Mouse (Mus musculus) neural tube, embryonic 11.5 days (tissue): Measurements from ENCODE around the gene Prdm9. TPM values are rescaled to one million over a fixed set of nuclear protein-coding genes. Genes with fewer than 3 reads are reported as not detected.
A peak's percentile ranks its signal among the peaks of the same experiment; 100 is the strongest.

ENCODE experiments used
- ATAC-seq: fragments of 200-750 bp; cut with Nextera tagmentation; 2 replicates; pipeline ENCODE4 v1.8.0; 2017; ENCODE audit warnings: moderate number of reproducible peaks, mild to moderate bottlenecking, moderate TSS enrichment, moderate library complexity; ENCODE audit not compliant: insufficient read depth, low FRiP score, low TSS enrichment
- DNase-seq: peaks from one replicate; pipeline ENCODE4 v3.0.0-alpha.2; 2015; ENCODE audit warnings: low spot score
- H3K27ac ChIP-seq: fragments of 300-500 bp; sonication (generic); 2 replicates; pipeline ENCODE4 v1.5.1; 2014; ENCODE audit warnings: low read depth, mild to moderate bottlenecking, low read length
- H3K27me3 ChIP-seq: fragments of 300-500 bp; sonication (generic); 2 replicates; pipeline ENCODE4 v1.6.1; 2014; ENCODE audit warnings: mild to moderate bottlenecking, low read length, mixed read lengths; ENCODE audit not compliant: control insufficient read depth, insufficient read depth
- H3K36me3 ChIP-seq: fragments of 300-500 bp; sonication (generic); 2 replicates; pipeline ENCODE4 v1.6.1; 2014; ENCODE audit warnings: mild to moderate bottlenecking, low read length, moderate library complexity, mixed read lengths; ENCODE audit not compliant: control insufficient read depth, insufficient read depth
- H3K4me1 ChIP-seq: fragments of 300-500 bp; sonication (generic); 2 replicates; pipeline ENCODE4 v1.6.1; 2014; ENCODE audit warnings: low read length, mixed read lengths; ENCODE audit not compliant: control insufficient read depth, insufficient read depth
- H3K4me2 ChIP-seq: fragments of 300-500 bp; sonication (generic); 2 replicates; pipeline ENCODE4 v1.6.1; 2014; ENCODE audit warnings: low read depth, mild to moderate bottlenecking, moderate library complexity
- H3K4me3 ChIP-seq: fragments of 300-500 bp; sonication (generic); 2 replicates; pipeline ENCODE4 v1.5.1; 2014; ENCODE audit warnings: low read depth, low read length
- H3K9ac ChIP-seq: fragments of 300-500 bp; sonication (generic); 2 replicates; pipeline ENCODE4 v1.6.1; 2014; ENCODE audit warnings: mild to moderate bottlenecking, low read length
- H3K9me3 ChIP-seq: fragments of 300-500 bp; sonication (generic); 2 replicates; pipeline ENCODE4 v1.6.1; 2016; ENCODE audit warnings: low read length; ENCODE audit not compliant: control insufficient read depth
- WGBS: fragments of 180-500 bp; shearing (Covaris S2); extraction: QIAGEN DNeasy Blood & Tissue Kit; methylation state at CpG from one replicate; pipeline ENCODE4 v1.1.7; 2014; 5-methylcytosine and 5-hydroxymethylcytosine counted together
- polyA plus RNA-seq: library from polyadenylated mRNA; unstranded; fragments of >200 nt; fragmentation: Nextera tagmentation; extraction: Ambion mirVana; gene quantifications from 2 replicates; pipeline ENCODE4 v1.2.1, GENCODE M21; 2014

Prdm9 gene
- 1.0 and 1.1 TPM in 2 replicates for polyA plus RNA-seq

GRCm38 (mm10) chr17:15564014-15564927 is at the start of gene Prdm9:
TSS of gene Prdm9 (minus strand) at chr17:15564354.
- ATAC-seq (peak; percentile 99), DNase-seq (peak; percentile 99)
- no peaks in the 10 kb centered on the region for H3K36me3 ChIP-seq
- peak within 1 kb of the TSS; percentile 85 for H3K4me2 ChIP-seq
- no peaks in the 10 kb centered on the region for H3K27me3 ChIP-seq
- H3K9ac ChIP-seq = peak within 1 kb of the TSS; percentile 68
- WGBS = under 1% methylated on average over 43 of the region's 43 CpGs
- H3K27ac ChIP-seq = peak within 1 kb of the TSS; percentile 81
- peak within 1 kb of the TSS; percentile 58 for H3K4me3 ChIP-seq
- 0 out of 2 replicates have a peak, but pooled peaks cover 3% of the 10 kb centered on the region for H3K4me1 ChIP-seq
- no peaks in the 10 kb centered on the region for H3K9me3 ChIP-seq

GRCm38 (mm10) chr17:15599496-15599895 is 35.3 kb upstream of the Prdm9 start:
- no peaks in the 10 kb centered on the region for H3K27me3 ChIP-seq
- WGBS = 88% methylated on average over 8 of the region's 11 CpGs
- no peak overlapping the region for H3K27ac ChIP-seq
- no peak for DNase-seq
- no peak overlapping the region for H3K4me2 ChIP-seq
- H3K36me3 ChIP-seq = no peaks in the 10 kb centered on the region
- no peaks in the 10 kb centered on the region for H3K4me1 ChIP-seq
- no peak overlapping the region for H3K9ac ChIP-seq
- H3K4me3 ChIP-seq = no peak overlapping the region
- no peak for ATAC-seq
- H3K9me3 ChIP-seq = no peaks in the 10 kb centered on the region

- Histone ChIP-seq H3K9ac (no peak overlapping the region), H3K27ac (no peak overlapping the region), H3K9me3 (no peaks in the 10 kb centered on the region), H3K4me2 (no peak overlapping the region), H3K4me3 (no peak overlapping the region), H3K27me3 (no peaks in the 10 kb centered on the region), H3K36me3 (no peaks in the 10 kb centered on the region), H3K4me1 (no peaks in the 10 kb centered on the region)
- DNase-seq = no peak
- ATAC-seq = no peak
- WGBS = 81% methylated on average over 7 of the region's 7 CpGs
These were observed 27.2 kb upstream of the Prdm9 start for GRCm38 (mm10) chr17:15591216-15591881.

GRCm38 (mm10) chr17:15588116-15588515 is 24.0 kb upstream of the Prdm9 start:
- Histone ChIP-seq H3K4me3 (no peak overlapping the region), H3K9me3 (no peaks in the 10 kb centered on the region), H3K9ac (no peak overlapping the region), H3K27me3 (no peaks in the 10 kb centered on the region), H3K4me1 (no peaks in the 10 kb centered on the region), H3K36me3 (no peaks in the 10 kb centered on the region), H3K27ac (no peak overlapping the region), H3K4me2 (no peak overlapping the region)
- ATAC-seq (no peak), DNase-seq (no peak)
- whole genome bisulfite sequencing = 86% methylated on average over 2 of the region's 2 CpGs

- no peaks in the 10 kb centered on the region for H3K9me3 ChIP-seq
- no peak overlapping the region for H3K4me3 ChIP-seq
- DNase-seq (no peak), ATAC-seq (no peak)
- no peaks in the 10 kb centered on the region for H3K27me3 ChIP-seq
- no peaks in the 10 kb centered on the region for H3K36me3 ChIP-seq
- H3K4me1 ChIP-seq = no peaks in the 10 kb centered on the region
- no peak overlapping the region for H3K4me2 ChIP-seq
- H3K9ac ChIP-seq = no peak overlapping the region
- no peak overlapping the region for H3K27ac ChIP-seq
- WGBS = 37% methylated on average over 4 of the region's 4 CpGs
These were observed 21.5 kb upstream of the Prdm9 start for GRCm38 (mm10) chr17:15585691-15586090.

- Histone ChIP-seq H3K4me1 (no peaks in the 10 kb centered on the region), H3K4me3 (no peak overlapping the region), H3K9ac (no peak overlapping the region), H3K27me3 (no peaks in the 10 kb centered on the region), H3K36me3 (no peaks in the 10 kb centered on the region), H3K9me3 (no peaks in the 10 kb centered on the region), H3K4me2 (no peak overlapping the region), H3K27ac (no peak overlapping the region)
- DNase-seq (no peak), ATAC-seq (no peak)
- 88% methylated on average over 7 of the region's 7 CpGs for WGBS
These were observed 18.9 kb upstream of the Prdm9 start for GRCm38 (mm10) chr17:15583071-15583470.

- Histone ChIP-seq H3K36me3 (no peaks in the 10 kb centered on the region), H3K4me1 (no peaks in the 10 kb centered on the region), H3K4me2 (no peak overlapping the region), H3K4me3 (no peak overlapping the region), H3K27ac (no peak overlapping the region), H3K27me3 (no peaks in the 10 kb centered on the region), H3K9ac (no peak overlapping the region), H3K9me3 (no peaks in the 10 kb centered on the region)
- DNase-seq (no peak), ATAC-seq (no peak)
- 93% methylated on average over 2 of the region's 2 CpGs for WGBS
These were observed 15.9 kb upstream of the Prdm9 start for GRCm38 (mm10) chr17:15580072-15580447.

GRCm38 (mm10) chr17:15579410-15580071 is 15.4 kb upstream of the Prdm9 start:
- ATAC-seq (no peak), DNase-seq (no peak)
- no peaks in the 10 kb centered on the region for H3K27me3 ChIP-seq
- H3K4me1 ChIP-seq = no peaks in the 10 kb centered on the region
- H3K36me3 ChIP-seq = no peaks in the 10 kb centered on the region
- no peaks in the 10 kb centered on the region for H3K9me3 ChIP-seq
- H3K4me3 ChIP-seq = no peak overlapping the region
- no peak overlapping the region for H3K27ac ChIP-seq
- no peak overlapping the region for H3K4me2 ChIP-seq
- H3K9ac ChIP-seq = no peak overlapping the region
- 89% methylated on average over 7 of the region's 7 CpGs for WGBS
